Mouse (Mus musculus): ENCODE data around the gene Cnot9.
"Not testable (repeated sequence)": the region's sequence is repeated elsewhere in the genome, so short reads cannot be mapped to it uniquely, and the experiment has no call there.

Gene Cnot9

GRCm38 (mm10) chr1:74505721-74506464, at the start of gene Cnot9:
TSS of gene Cnot9 (plus strand) at chr1:74506058.
- DNase-seq (ENCODE audit: low spot score): peak; percentile 100

- peak; percentile 50 for DNase-seq (ENCODE audit: low spot score)
These were observed 45.6 kb upstream of the Cnot9 start for GRCm38 (mm10) chr1:74460273-74460672.

GRCm38 (mm10) chr1:74485792-74486191, 20.1 kb upstream of the Cnot9 start:
- DNase-seq (ENCODE audit: low spot score): no peak

- DNase-seq (ENCODE audit: low spot score): no peak
These were observed 4.8 kb upstream of the Cnot9 start for GRCm38 (mm10) chr1:74501106-74501505.

GRCm38 (mm10) chr1:74505393-74505720, 501 bp upstream of the Cnot9 start:
- DNase-seq (ENCODE audit: low spot score): no peak

- peak; percentile 53 for DNase-seq (ENCODE audit: low spot score)
These were observed 618 bp downstream of the Cnot9 start for GRCm38 (mm10) chr1:74506471-74506881.

GRCm38 (mm10) chr1:74507780-74508179, 1.9 kb downstream of the Cnot9 start:
- DNase-seq (ENCODE audit: low spot score): no peak

- no peak for DNase-seq (ENCODE audit: low spot score)
These were observed 5.4 kb downstream of the Cnot9 start for GRCm38 (mm10) chr1:74511306-74511705.

GRCm38 (mm10) chr1:74512999-74513398, 7.1 kb downstream of the Cnot9 start:
- DNase-seq (ENCODE audit: low spot score): not testable (repeated sequence)

- no peak for DNase-seq (ENCODE audit: low spot score)
These were observed 14.0 kb downstream of the Cnot9 start for GRCm38 (mm10) chr1:74519875-74520274.

- no peak for DNase-seq (ENCODE audit: low spot score)
These were observed 18.9 kb downstream of the Cnot9 start for GRCm38 (mm10) chr1:74524746-74525145.

GRCm38 (mm10) chr1:74528589-74528988, 22.7 kb downstream of the Cnot9 start:
- no peak for DNase-seq (ENCODE audit: low spot score)

GRCm38 (mm10) chr1:74538650-74539049, 32.8 kb downstream of the Cnot9 start:
- no peak for DNase-seq (ENCODE audit: low spot score)

GRCm38 (mm10) chr1:74542451-74542961, 36.6 kb downstream of the Cnot9 start, which contains the start of gene Plcd4:
TSS of gene Plcd4 (plus strand) at chr1:74542888.
- no peak for DNase-seq (ENCODE audit: low spot score)

- DNase-seq (ENCODE audit: low spot score): no peak
These were observed 38.3 kb downstream of the Cnot9 start, which contains the start of gene Usp37 for GRCm38 (mm10) chr1:74544184-74544583. TSS of gene Usp37 (minus strand) at chr1:74544284.

- DNase-seq (ENCODE audit: low spot score): no peak
These were observed 53.2 kb downstream of the Cnot9 start for GRCm38 (mm10) chr1:74559061-74559460.

- DNase-seq (ENCODE audit: low spot score): no peak
These were observed 60.0 kb downstream of the Cnot9 start for GRCm38 (mm10) chr1:74565834-74566233.

GRCm38 (mm10) chr1:74569739-74570719, 64.2 kb downstream of the Cnot9 start:
- no peak for DNase-seq (ENCODE audit: low spot score)
